Mouse (Mus musculus) liver, postnatal 0 days (tissue): Measurements from ENCODE around the gene P3h3.

ENCODE experiments used
- CTCF ChIP-seq: sonication (generic); IDR thresholded peaks from 2 replicates; pipeline ENCODE4 v1.5.1; 2016; ENCODE audit warnings: antibody characterized with exemption, low read depth
- EP300 ChIP-seq: IDR thresholded peaks from 2 replicates; pipeline ENCODE4 v1.6.1; 2016; ENCODE audit warnings: antibody characterized with exemption, low read depth, mild to moderate bottlenecking

DNA sequence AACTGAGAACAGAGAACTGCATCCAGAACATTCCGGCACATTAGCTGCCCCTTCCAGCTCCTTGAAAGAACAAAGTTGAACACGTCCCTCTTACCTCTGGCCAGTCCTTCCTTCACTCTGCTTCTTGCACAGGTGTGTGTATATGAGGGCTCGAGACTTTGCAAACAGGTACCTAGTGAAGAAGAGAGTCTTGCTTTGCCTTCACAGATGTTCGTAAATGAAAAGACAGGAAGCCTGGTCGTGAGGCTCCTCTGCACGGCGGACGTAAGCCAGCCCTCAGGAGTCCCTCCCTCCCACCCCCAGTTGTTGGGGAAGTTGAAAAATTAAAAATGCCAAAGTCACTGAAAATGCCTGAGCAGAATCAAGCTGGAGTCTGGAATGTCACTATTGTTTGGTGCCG is 30.4 kb upstream of the P3h3 start, which contains the start of gene Cd4:
- TF ChIP-seq CTCF (no peak), EP300 (no peak)
